Mouse (Mus musculus) cerebellum, adult 18-20 months (tissue): ENCODE measurements around the gene Ripor2.

Source experiments
- DNase-seq, 2 experiments: peaks; one replicate each; pipeline ENCODE4 v3.0.0; 2021

The Ripor2 gene

DNA sequence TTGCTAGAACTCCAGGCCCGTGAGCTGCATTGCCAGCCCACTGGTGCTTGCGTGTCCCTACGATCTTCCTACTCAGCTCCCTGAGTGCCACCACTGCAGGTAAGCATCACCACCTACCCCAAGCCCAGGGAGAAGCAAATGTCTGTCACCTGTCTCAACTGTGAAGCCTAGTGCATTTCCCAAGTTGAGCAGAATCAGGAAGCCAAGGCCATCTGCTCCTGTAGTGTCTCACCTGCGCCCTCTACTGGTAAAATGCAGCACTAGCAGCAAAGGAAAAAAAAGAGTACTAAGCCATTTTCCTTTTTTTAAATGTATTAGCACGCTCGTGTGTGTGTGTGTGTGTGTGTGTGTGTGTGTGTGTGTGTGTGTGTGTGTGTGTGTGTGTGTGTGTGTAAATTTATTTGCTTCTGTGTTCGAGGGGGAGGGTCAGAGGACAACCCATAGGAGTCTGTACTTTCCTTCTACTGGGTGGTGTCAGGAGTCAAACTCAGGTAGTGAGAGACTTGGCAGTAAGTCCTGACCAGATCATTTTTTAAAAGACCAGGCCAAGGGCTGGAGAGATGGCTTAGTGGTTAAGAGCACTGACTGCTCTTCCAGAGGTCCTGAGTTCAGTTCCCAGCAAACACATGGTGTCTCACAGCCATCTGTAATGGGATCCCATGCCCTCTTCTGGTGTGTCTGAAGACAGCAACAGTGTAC is 194.3 kb downstream of the Ripor2 start:
- peak; percentile 52 to 63 for DNase-seq

GRCm38 (mm10) chr13:24778026-24778425 is 196.0 kb downstream of the Ripor2 start:
- no peak for DNase-seq

DNA sequence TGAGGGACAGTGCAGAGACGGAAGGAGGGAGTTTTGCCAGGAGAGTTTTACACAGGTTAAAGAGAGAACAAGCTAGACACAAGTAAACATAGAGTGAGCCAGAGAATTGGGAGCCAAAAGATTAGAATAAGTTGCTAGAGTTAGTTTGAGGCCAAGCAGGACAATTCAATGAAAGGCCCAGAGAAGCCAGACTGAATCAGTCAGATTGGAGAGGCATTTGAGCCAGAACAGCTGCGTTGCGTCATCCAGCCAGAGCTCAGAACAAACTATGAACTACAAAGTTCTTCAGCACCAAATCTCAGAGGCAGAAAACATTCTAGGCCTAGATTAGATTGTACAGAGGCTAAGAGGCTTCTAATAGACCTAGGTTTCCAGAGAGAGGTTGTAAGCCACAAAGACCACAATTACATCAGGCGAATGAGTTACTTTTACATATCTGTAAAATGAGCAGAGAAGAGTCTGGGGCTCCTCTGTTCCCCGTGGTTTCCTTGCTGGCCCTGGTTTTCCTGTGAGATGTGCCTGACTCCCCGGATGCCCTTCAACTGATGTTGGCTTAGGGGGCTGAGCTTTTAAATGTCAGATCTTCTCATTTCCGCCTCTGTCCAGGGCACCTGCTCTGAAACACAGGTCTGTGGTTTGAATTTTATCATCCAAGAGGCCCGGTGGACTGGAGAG is 196.9 kb downstream of the Ripor2 start:
- DNase-seq: no peak

DNA sequence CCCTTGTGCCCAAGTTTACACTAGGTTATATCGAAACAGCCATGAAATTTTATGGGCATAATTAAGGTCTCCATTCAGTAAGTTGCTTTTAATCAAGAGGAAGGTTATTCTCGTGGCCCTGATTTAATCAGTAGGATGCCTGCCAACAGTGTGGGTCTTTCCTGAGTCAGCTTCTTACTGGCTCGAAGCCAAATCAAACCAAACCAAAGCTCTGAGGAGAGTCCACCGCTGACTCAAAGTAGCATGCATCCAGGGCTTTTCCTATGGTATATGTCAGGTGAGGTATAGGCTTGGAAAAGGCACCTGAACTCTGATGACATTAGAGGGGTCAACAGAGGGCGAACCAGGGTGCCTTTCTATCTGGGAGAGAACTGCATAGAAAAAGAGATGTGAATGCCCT is 199.9 kb downstream of the Ripor2 start:
- DNase-seq: no peak
